Mouse (Mus musculus): ENCODE data around the gene Msh5.

Gene Msh5

DNA sequence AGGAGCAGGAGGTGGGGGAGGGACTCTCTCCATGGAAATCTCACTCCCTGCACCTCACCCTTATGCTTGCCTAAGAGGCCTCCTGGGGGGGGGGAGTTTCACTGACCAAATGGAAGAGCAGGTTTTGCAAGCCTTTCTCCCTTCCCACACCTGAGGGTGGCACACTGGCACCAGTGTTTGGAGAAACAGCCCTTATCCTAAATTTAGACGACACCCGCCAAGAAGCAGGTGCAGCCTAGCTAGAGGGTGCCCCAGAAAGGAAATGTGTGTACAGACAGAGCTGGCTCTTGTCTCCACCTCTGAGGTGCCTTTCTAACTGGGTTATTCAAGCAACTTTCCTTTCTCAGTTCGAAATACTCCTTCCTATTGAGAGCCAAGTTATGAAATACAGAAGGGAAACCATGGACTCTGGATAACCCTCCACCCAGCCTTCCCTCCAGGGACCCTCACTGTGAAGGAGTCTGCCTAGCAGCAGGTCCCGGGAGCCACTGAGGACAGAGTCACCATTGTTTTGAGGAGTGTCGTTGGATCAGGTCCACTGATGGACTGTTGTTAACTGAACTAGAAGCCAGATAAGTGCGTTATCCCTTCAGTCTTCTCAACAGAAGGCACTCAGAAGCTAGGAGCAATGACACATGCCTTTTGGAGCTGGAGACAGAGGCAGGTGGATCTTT, 24.1 kb upstream of the Msh5 start:
- no peak for DNase-seq (ENCODE audit: low spot score)

DNA sequence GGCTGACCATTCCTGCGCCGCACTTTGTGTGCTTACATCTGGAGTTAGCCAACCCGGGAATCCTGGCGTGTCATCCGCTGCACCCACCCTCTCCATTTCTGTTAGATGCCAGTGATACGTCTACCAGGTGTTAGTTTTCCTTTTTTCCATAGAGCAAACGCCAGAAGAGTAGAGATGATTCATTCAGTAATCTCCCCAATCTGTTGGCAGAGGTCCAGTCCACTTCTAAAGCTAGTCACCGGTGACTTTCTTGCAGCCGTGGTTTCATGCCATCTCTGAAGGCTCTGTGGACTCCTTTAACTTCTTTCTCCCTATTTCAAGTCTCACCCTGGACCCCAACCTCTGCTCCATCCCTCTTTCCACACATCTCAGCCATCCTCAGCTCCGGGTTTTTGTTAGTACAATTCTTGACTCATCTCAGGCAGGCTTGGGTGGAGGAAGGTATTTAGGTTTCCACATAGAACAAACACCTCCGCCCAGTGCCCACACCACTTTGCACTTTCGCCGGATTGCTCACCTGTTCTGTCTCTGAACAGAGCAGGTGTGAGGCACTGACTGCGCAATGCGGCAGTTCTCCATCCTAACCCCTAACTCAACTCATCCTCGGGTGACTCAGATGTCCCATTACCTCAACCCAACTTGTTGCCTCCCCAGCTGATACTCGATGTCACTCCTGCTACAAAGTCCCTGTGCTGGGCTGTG, 21.8 kb upstream of the Msh5 start:
- no peak for DNase-seq (ENCODE audit: low spot score)

DNA sequence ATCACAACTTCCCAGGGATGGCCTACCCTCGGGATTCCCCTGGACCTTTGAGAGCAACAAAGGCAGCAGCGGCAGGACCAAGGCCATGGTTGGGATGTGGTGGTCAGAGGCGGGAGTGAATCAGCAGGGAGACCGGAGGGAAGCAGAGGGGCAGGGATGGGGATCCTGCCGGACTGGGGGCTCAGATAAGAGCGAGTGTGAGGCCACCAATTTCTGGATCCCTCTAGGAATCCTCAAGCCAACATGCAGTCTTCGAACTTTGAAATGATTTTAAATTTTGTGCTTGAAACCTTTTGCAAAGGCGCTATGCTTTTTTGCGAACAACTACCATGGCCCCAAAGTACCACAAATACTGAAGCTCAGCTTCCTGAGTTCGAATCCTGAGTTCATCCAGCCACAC, 19.5 kb upstream of the Msh5 start, which contains the start of gene Mpig6b:
Gene Mpig6b (minus strand): TSS at position 101 of the 400 bp plus-strand sequence.
- DNase-seq (ENCODE audit: low spot score), result no peak

- DNase-seq (ENCODE audit: low spot score), result no peak
These were observed 18.7 kb upstream of the Msh5 start, which contains the start of gene Ly6g6c for GRCm38 (mm10) chr17:35064951-35065947. Gene Ly6g6c, plus strand, starts transcription at chr17:35065388.

GRCm38 (mm10) chr17:35064378-35064877, 17.9 kb upstream of the Msh5 start:
- DNase-seq (ENCODE audit: low spot score), result no peak

- DNase-seq (ENCODE audit: low spot score), result no peak
These were observed 16.9 kb upstream of the Msh5 start for GRCm38 (mm10) chr17:35063466-35063865.

- no peak for DNase-seq (ENCODE audit: low spot score)
These were observed 14.8 kb upstream of the Msh5 start for GRCm38 (mm10) chr17:35061299-35061698.

- DNase-seq (ENCODE audit: low spot score), result no peak
These were observed 14.3 kb upstream of the Msh5 start for GRCm38 (mm10) chr17:35060737-35061297.

DNA sequence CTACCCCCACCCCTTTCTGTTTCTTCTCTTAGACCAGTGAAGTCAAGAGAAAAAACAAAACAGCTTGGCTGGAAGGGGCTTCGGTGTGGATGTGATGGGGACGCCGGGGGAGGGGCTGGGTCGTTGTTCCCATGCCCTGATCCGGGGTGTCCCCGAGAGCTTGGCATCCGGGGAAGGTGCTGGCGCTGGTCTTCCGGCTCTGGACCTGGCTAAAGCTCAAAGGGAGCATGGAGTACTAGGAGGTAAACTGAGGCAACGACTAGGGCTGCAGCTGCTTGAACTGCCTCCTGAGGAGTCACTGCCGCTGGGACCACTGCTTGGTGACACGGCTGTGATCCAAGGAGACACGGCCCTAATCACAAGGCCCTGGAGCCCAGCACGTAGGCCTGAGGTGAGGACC, 13.5 kb upstream of the Msh5 start:
- DNase-seq (ENCODE audit: low spot score), result no peak

- no peak for DNase-seq (ENCODE audit: low spot score)
These were observed 12.7 kb upstream of the Msh5 start, which contains the start of gene Ddah2 for GRCm38 (mm10) chr17:35058911-35059892. Gene Ddah2, plus strand, starts transcription at chr17:35059035.

DNA sequence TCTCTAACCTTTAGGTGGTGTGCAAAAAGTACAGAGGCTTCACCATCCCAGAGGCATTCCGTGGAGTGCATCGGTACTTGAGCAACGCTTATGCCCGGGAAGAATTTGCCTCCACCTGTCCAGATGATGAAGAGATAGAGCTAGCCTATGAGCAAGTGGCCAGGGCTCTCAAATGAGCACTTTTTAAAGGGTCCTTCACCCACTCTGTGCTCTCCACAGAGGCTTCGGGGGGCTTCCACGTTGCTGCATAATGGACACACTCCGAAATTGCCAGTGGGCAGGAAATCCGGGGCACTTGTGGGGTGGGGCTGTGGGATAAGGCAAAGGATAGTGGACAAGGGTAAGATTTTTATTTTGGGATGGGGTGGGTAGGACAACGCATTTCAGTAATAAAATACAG, 11.8 kb upstream of the Msh5 start:
- DNase-seq (ENCODE audit: low spot score), result no peak

DNA sequence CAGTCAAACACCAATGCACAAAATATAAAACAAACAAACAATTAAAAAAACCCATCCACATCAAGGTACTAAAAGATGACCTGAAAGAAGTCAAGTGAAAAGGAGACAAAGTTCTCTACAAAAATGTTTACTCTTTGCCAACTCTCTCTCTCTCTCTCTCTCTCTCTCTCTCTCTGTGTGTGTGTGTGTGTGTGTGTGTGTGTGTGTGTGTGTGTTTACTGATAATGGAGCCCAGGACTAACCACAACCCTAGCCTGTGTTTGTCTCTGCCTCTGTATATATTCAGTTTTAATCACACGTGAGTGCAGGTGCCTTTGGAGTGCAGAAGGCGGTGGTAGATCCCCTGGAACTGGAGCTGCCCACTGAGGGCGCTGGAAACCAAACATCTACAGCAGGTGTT, 10.5 kb upstream of the Msh5 start:
- no peak for DNase-seq (ENCODE audit: low spot score)

- no peak for DNase-seq (ENCODE audit: low spot score)
These were observed 9.3 kb upstream of the Msh5 start for GRCm38 (mm10) chr17:35055691-35056495.

DNA sequence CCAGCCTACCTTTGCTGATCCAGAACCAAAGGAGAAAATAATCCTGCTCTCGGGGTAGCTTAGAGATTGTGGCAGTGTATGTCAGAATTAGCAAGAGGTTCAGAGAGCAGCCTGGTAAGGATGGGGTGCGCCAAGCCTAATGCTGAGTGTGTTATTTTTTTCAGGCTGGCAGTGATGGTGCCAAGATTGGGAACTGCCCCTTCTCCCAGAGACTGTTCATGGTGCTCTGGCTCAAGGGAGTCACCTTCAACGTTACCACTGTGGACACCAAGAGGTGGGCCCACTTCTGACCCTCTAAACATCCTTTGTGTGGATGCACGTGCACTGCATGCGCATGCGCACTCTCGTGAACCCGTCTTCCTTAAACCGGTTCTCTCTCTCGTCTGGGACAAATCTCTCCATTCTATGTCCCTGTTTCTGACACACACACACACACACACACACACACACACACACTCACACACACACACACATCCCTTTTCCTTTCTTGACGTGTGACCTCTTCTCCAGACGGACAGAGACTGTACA, 5.8 kb upstream of the Msh5 start:
- no peak for DNase-seq (ENCODE audit: low spot score)

DNA sequence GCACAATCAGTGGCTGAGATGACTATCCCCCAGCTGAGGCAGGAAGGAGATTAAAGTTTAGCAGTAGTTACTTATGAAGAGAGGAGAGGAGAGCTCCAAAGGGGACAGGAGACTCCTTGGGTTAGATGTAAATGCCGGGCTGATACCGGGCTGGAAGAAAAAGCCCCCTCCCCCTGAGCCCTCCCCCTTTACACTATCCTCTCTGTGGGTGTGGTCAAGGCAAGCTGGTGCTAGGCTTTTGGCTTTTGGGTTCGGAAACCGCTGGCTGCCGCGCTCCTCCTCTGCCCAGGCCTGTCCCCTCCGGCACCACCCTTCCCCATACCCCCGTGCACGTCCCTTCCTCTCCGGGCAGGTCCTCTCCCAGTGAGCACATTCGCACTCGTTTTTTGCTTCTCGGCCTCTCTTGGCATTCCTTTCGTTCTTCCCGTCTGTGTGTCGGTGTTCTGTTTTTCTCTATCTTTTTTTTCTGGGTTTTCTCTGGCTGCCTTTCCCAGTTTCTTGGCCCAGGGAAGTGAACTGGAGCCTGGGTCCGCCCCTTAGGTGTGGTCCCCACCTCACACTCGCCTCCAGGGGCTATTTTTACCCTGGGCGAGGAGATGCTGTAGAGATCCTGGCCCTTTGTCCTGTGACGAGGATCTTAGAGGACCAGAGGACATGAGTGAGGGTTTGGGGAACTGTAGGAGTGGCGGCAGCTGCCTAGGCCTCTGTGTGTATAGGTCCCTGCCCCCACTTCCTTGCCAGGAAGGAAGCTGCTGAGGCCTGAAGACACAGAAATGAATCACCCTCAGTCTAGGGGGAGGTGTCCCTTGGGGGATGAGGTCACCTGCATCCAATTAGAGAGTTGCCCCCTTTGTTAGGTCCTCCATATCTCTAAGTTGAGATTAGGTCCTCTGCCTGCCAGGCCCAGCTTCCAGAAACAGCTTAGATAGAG, 4.9 kb upstream of the Msh5 start:
- DNase-seq (ENCODE audit: low spot score), result no peak

GRCm38 (mm10) chr17:35050126-35050750, 3.7 kb upstream of the Msh5 start:
- DNase-seq (ENCODE audit: low spot score), result no peak

DNA sequence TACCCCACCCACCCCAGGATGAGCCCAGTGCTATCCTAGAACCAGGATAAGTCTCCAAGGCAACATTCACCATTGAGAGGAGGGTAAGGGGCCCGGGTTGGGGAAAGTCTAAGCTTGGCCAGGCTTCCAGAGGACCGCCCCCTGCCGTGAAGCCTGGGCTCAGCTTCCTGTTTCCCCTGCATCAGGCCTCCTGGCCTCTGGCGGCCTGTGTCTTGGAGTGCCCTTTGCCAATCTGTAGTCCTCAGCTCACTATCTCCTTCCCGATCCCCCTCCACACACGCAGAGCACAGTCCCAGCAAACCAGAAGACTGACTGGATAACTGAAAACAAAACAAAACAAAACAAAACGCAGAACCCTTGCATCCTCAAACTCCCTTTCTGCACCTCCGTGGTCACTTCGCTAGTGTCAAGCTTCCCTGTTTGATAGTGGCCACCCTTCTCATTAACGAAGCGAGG, 3.0 kb upstream of the Msh5 start, which contains the start of gene Clic1:
Gene Clic1 (plus strand): TSS at position 406 of the 456 bp plus-strand sequence.
- no peak for DNase-seq (ENCODE audit: low spot score)
